Mouse (Mus musculus) intestine, embryonic 16.5 days (tissue): Measurements from ENCODE around the gene Rapgef5. TPM values are rescaled to one million over a fixed set of nuclear protein-coding genes. Genes with fewer than 3 reads are reported as not detected.

Experiments
- ATAC-seq: fragments of 200-750 bp; cut with Nextera tagmentation; 2 replicates; pipeline ENCODE4 v1.8.0; 2017; ENCODE audit warnings: moderate TSS enrichment, moderate library complexity
- H3K27ac ChIP-seq: fragments of 300-500 bp; sonication (generic); 2 replicates; pipeline ENCODE4 v1.5.1; 2014; ENCODE audit warnings: mild to moderate bottlenecking, low read length
- H3K27me3 ChIP-seq: fragments of 300-500 bp; sonication (generic); replicated peaks from 2 replicates; pipeline ENCODE4 v1.6.1; 2014; ENCODE audit warnings: low read length, control low read depth, mixed read lengths; ENCODE audit not compliant: control insufficient read depth, insufficient read depth
- H3K36me3 ChIP-seq: fragments of 300-500 bp; sonication (generic); 2 replicates; pipeline ENCODE4 v1.6.1; 2014; ENCODE audit warnings: low read length, control low read depth; ENCODE audit not compliant: control insufficient read depth, insufficient read depth
- H3K4me1 ChIP-seq: fragments of 300-500 bp; sonication (generic); 2 replicates; pipeline ENCODE4 v1.6.1; 2014; ENCODE audit warnings: low read length, control low read depth, mixed read lengths; ENCODE audit not compliant: control insufficient read depth, insufficient read depth
- H3K4me2 ChIP-seq: fragments of 300-500 bp; sonication (generic); 2 replicates; pipeline ENCODE4 v1.6.1; 2014; ENCODE audit warnings: low read depth, low read length, control low read depth
- H3K4me3 ChIP-seq: fragments of 300-500 bp; sonication (generic); 2 replicates; pipeline ENCODE4 v1.5.1; 2014; ENCODE audit warnings: mild to moderate bottlenecking, low read length
- H3K9ac ChIP-seq: fragments of 300-500 bp; sonication (generic); 2 replicates; pipeline ENCODE4 v1.6.1; 2014; ENCODE audit warnings: low read depth, low read length
- H3K9me3 ChIP-seq: fragments of 300-500 bp; sonication (generic); 2 replicates; pipeline ENCODE4 v1.6.1; 2016; ENCODE audit warnings: low read length, control low read depth; ENCODE audit not compliant: control insufficient read depth
- WGBS: fragments of 180-500 bp; shearing (Covaris S2); extraction: QIAGEN DNeasy Blood & Tissue Kit; methylation state at CpG from one replicate; pipeline ENCODE4 v1.1.7; 2014; 5-methylcytosine and 5-hydroxymethylcytosine counted together
- polyA plus RNA-seq: library from polyadenylated mRNA; unstranded; fragments of >200 nt; fragmentation: Nextera tagmentation; extraction: Ambion mirVana; gene quantifications from 2 replicates; pipeline ENCODE4 v1.2.1, GENCODE M21; 2015

Gene Rapgef5
- polyA plus RNA-seq, 1 experiment from 2014 or later: 5.2 TPM

DNA sequence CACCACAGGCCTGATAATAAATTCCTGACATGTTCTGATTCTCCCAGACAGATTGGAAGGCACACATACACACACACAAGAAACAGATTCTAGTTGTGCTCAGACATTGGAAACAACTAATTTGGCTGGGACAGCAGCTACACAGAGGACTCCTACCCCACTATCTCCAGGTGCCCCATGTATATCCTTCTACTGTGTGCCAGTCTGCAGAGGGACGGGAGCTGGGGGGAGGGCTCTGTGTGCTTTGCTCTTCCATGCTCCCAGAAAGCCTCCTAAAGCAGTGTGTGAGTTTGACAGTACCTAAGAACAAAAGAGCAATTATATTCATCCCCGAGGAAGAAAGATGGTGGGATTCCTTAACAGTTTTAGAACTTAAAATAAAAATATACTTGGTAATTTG, 187.1 kb downstream of the Rapgef5 start:
- Histone ChIP-seq H3K9ac (no peak overlapping the region), H3K4me1 (no peaks in the 10 kb centered on the region), H3K9me3 (no peaks in the 10 kb centered on the region), H3K4me3 (no peak overlapping the region), H3K4me2 (no peak overlapping the region), H3K36me3 (no peaks in the 10 kb centered on the region), H3K27me3 (no peaks in the 10 kb centered on the region), H3K27ac (no peak overlapping the region)
- ATAC-seq: no peak
- 60% methylated on average over 2 of the region's 2 CpGs for WGBS

DNA sequence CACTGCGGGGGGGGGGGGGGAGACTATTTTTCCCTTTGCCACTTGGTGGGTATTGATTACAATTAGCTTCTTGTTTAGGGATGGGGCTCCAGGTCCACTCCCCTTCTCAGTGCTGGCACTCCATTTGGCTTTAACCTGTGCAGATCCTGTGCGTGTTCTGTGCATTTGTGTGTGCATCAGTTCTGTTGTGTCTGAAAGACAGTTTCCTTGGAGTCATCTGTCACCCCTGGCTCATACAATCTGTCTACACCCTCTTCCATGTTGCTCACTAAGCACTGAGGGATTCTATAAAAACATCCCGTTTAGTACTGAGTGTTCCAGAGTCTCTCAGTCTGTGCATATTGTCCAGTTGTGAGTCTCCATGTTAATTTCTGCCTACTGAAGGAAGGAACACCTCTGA, 189.0 kb downstream of the Rapgef5 start:
- no peak for ATAC-seq
- 77% methylated on average over 3 of the region's 3 CpGs for WGBS

DNA sequence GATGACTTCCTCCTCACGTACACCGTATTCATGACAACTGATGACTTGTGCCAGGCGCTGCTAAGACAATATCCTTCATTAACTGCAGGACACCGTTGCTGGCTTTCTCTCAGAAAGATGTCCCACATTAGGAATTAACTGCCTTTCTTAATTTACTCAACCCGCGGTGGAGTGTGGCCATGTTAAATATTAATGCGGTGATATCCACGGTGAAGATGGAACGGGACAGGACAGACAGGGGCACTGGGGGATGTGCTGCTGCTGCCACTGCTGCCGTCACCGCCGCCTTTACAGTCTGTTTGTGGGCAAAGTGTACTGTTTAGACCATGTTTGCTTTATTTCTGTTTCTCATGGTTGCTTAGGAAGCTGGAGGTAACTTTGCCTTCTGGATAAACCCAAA, 193.0 kb downstream of the Rapgef5 start:
- Histone ChIP-seq H3K4me2 (no peak overlapping the region), H3K27me3 (no peaks in the 10 kb centered on the region), H3K4me3 (no peak overlapping the region), H3K36me3 (no peaks in the 10 kb centered on the region), H3K9ac (no peak overlapping the region), H3K27ac (no peak overlapping the region), H3K9me3 (no peaks in the 10 kb centered on the region), H3K4me1 (no peaks in the 10 kb centered on the region)
- no peak for ATAC-seq
- WGBS: 54% methylated on average over 12 of the region's 12 CpGs

More for the DNA sequence above, 189.0 kb downstream of the Rapgef5 start:
- Histone ChIP-seq H3K27me3 (no peaks in the 10 kb centered on the region), H3K4me3 (no peak overlapping the region), H3K4me1 (no peaks in the 10 kb centered on the region), H3K27ac (no peak overlapping the region), H3K9me3 (no peaks in the 10 kb centered on the region), H3K36me3 (no peaks in the 10 kb centered on the region), H3K9ac (no peak overlapping the region), H3K4me2 (no peak overlapping the region)

DNA sequence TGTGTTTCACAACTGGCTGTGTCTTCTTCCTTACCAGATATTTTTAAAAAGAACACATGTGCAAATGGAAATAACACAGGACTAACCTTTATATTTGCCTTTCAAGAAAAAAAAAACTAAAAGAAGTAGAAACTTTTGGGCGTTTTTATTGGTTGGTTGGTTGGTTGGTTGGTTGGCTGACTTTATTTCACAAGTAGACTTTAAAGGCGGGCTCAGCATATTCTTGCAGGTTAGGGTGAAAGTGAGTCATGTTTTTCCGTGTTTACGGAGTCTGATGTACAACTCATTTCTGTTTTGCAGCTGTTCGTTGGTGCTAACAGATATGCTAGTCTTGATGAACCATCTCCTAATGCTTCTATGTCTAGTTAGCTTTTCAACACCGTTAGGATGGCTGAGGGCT, 196.2 kb downstream of the Rapgef5 start:
- Histone ChIP-seq H3K27me3 (no peaks in the 10 kb centered on the region), H3K27ac (no peak overlapping the region), H3K9me3 (no peaks in the 10 kb centered on the region), H3K9ac (no peak overlapping the region), H3K4me3 (no peak overlapping the region), H3K36me3 (no peaks in the 10 kb centered on the region), H3K4me2 (no peak overlapping the region), H3K4me1 (no peaks in the 10 kb centered on the region)
- WGBS: 91% methylated on average over 6 of the region's 6 CpGs
- ATAC-seq: no peak

DNA sequence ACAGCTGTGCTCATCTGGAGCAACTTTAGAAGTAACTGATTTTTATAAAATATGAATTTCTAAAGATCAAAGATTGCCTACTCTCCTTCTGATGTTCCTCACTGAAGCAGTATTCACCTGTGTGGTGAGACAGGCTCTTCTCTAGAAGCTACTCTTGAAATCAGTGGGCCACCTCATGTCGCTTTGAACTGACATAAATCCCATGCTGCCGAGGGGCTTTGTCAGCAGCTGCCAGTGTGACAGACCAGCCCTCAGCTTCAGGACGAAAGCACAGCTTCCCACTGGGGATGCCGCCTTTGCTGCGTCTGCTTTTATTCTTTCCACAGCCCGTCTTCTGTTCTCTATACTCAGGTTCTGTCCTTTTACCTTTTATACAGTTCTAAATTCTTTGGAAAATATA, 197.3 kb downstream of the Rapgef5 start:
- H3K4me1 ChIP-seq: no peaks in the 10 kb centered on the region
- 67% methylated on average over 6 of the region's 6 CpGs for WGBS
- H3K4me2 ChIP-seq: no peak overlapping the region
- no peak overlapping the region for H3K4me3 ChIP-seq
- no peaks in the 10 kb centered on the region for H3K36me3 ChIP-seq
- no peak overlapping the region for H3K27ac ChIP-seq
- H3K9me3 ChIP-seq: no peaks in the 10 kb centered on the region
- no peaks in the 10 kb centered on the region for H3K27me3 ChIP-seq
- no peak overlapping the region for H3K9ac ChIP-seq
- ATAC-seq: no peak

DNA sequence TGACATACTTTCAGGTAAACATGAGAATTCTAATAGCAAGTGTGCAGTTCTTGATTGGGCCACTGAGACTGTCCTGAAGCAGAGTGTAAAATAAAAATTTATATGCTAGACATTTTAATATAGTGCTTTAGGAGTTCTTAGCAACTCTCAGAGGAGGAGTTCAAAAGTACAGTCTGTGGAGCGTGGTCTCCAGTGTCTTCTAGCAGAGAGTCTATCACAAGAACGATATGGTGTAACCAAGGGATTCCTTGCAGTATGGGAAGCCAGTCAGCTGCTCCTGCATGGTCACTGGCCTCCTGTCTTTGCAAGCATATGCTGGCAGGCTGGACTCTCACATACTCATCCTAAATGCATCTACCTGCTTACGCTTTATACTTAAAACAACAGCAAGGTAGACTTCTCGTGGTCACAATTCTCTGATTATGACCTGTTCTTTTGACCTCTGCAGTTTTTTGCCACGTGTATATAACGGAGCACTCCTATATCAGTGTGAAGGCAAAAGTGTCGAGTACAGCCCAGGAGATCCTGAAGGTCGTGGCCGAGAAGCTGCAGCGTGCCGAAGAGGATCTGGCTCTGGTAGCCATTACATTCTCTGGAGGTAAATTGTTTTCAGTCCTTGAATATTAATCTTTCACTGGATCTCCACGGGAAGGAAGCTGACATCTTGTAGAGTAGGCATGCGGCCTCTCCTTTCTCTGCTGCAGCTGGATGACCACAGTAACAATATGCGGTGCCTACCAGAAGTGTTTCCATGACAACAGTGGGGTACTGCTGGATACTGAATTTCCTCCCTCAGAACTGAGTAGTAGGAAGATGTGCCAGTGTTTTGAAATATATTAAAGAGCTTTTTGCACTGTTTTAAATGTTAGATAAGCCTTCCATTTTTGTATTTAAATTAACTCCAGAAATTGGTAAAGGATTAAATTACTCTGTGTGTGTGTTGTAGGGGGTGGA, 204.8 kb downstream of the Rapgef5 start:
- ATAC-seq: peak; percentile 36; the same call in 1 of the 2 replicates
- H3K27ac ChIP-seq: peak overlapping the region; percentile 34; the same call in 1 of the 2 replicates
- WGBS: 47% methylated on average over 14 of the region's 14 CpGs

DNA sequence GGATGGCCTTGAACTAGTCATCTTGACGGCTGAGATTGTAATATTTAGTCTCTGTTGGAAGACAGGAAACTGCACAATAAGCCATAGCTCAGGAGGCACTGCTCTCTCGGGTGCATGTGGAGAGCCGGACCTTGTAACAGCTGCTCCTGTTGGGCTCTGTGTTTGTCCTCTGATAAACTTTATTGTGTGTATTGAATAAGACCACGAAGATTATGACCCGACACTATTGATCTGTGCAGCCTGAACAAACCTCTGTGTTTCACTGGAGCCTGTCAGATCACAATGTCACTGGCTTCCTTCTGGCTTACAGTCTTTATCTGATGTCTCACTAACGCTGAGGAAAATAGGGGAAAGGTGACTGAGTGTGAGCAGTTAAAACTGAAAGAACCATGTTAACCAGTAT, 205.5 kb downstream of the Rapgef5 start:
- H3K9ac ChIP-seq: no peak overlapping the region
- peak; percentile 94 for ATAC-seq
- no peak overlapping the region for H3K4me2 ChIP-seq
- H3K27ac ChIP-seq: peak overlapping the region; percentile 28; the same call in 1 of the 2 replicates
- H3K4me3 ChIP-seq: no peak overlapping the region
- H3K36me3 ChIP-seq: no peaks in the 10 kb centered on the region
- H3K4me1 ChIP-seq: peaks cover 3% of the 10 kb centered on the region; the same call in 1 of the 2 replicates
- H3K9me3 ChIP-seq: no peaks in the 10 kb centered on the region
- H3K27me3 ChIP-seq: no peaks in the 10 kb centered on the region
- 24% methylated on average over 6 of the region's 6 CpGs for WGBS

More for the DNA sequence above, 204.8 kb downstream of the Rapgef5 start:
- Histone ChIP-seq H3K4me3 (no peak overlapping the region), H3K4me2 (no peak overlapping the region), H3K27me3 (no peaks in the 10 kb centered on the region), H3K4me1 (peaks cover 3% of the 10 kb centered on the region; the same call in 1 of the 2 replicates), H3K9me3 (no peaks in the 10 kb centered on the region), H3K36me3 (no peaks in the 10 kb centered on the region), H3K9ac (no peak overlapping the region)

DNA sequence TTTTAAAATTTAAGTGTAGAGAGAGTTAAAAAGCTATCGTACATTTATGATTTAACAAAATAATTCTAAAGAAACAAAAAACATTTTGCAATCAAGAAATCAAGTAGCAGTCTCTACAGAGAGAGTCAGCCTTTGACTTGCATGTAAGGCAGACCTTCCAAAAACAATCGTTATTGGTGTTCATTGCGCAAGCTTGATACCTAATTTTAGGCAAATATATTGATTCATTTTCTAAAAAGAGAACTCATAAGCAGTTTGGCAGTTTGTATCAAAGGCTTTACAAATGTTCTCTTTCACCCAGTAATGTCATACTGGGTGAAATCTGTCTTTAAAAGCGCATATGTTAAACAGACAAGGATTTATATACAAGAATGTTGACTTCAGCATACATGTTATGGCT, 208.7 kb downstream of the Rapgef5 start:
- Histone ChIP-seq H3K36me3 (no peaks in the 10 kb centered on the region), H3K27ac (no peak overlapping the region), H3K9me3 (no peaks in the 10 kb centered on the region), H3K4me1 (peaks cover 3% of the 10 kb centered on the region; the same call in 1 of the 2 replicates), H3K4me2 (no peak overlapping the region), H3K27me3 (no peaks in the 10 kb centered on the region), H3K4me3 (no peak overlapping the region), H3K9ac (no peak overlapping the region)
- WGBS: 90% methylated on average over 4 of the region's 4 CpGs
- ATAC-seq: no peak

DNA sequence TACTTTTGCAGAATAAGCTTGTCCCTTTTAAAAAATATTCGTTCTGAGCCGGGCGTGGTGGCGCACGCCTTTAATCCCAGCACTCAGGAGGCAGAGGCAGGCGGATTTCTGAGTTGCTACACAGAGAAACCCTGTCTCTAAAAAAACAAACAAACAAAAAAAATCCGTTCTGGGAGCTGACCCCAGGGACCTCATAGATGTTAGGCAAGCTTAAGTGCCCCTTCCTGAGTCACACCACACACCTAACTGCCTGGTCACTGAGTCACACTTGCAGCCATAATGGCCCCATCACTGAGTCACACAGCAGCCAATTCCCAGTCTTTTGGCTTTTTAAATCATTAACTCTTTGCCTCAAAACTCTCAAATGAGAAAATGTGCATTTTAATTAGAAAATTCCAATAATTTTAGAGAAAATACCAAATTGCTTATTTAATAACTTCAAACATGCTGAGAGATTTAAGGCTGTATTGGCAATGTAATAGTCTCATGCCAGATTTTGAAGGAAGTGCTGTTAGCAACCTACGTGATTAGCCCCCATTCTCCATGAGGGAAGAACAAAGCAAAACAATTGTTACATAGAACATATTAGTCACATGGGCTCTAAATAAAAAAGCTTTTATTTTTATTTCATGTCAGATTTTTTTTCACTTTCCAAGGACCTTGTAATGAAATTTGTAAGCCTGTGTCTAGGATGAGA, 211.3 kb downstream of the Rapgef5 start:
- no peak overlapping the region for H3K9ac ChIP-seq
- H3K4me3 ChIP-seq: no peak overlapping the region
- ATAC-seq: no peak
- H3K27ac ChIP-seq: no peak overlapping the region
- H3K36me3 ChIP-seq: no peaks in the 10 kb centered on the region
- no peaks in the 10 kb centered on the region for H3K27me3 ChIP-seq
- no peaks in the 10 kb centered on the region for H3K4me1 ChIP-seq
- WGBS: 86% methylated on average over 8 of the region's 8 CpGs
- H3K9me3 ChIP-seq: no peaks in the 10 kb centered on the region
- no peak overlapping the region for H3K4me2 ChIP-seq
